Mouse (Mus musculus) thymus, postnatal 25 days (tissue): ENCODE data around the gene Fbxo42.
A peak's percentile ranks its signal among the peaks of the same experiment; 100 is the strongest.
"Not testable (repeated sequence)": the region's sequence is repeated elsewhere in the genome, so short reads cannot be mapped to it uniquely, and the experiment has no call there.

Experiments
- DNase-seq: peaks from one replicate; pipeline ENCODE4 v3.0.0; 2022

Fbxo42 gene

DNA sequence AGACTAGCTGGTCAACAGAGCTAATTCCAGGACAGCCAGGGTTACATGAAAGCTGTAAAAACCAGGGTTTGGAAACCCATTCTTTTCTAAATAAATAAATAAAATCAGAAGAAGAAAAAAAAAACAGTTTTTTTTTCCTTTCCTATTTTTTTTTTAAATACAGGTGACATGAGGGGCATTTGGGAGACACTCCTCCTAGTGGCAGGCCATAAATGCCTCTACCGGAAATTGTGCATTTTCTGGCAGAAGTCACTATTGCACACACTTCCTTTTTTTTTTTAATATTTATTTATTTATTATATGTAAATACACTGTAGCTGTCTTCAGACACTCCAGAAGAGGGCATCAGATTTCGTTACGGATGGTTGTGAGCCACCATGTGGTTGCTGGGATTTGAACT lies 10.0 kb upstream of the Fbxo42 start:
- not testable (repeated sequence) for DNase-seq

DNA sequence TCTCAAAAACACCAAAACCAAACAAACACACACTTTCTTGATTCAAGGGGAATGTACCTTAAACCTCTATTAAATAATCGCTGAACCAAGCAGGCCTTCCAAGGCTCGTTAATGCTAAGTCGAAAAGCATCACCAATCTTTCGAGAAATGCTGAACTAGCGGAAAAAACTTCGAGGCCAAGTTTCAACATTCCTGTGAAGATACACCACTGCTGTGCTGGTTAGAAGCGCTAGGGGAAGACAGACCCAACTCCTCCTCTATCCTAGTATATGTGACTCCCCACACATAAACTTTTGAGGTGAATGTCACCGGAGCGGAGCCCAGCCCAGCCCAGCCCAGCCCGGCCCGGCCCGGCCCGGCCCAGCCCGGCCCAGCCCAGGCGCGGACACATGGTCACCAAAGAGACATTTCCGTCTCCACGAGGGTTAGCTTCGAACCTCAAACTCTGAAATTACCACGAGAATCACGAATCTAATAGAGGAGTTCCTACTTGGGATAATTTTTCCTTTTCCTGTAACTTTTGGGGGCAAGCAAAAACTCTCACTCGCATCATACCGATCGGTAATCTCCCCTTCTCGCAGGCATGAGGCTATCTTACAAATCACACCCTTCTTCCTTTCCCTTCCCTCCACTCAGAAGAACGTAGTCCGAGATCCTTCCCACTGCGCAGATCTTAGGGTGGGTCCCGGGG lies 9.1 kb upstream of the Fbxo42 start:
- DNase-seq: no peak

GRCm38 (mm10) chr4:141139116-141139970 lies 8.4 kb upstream of the Fbxo42 start, which contains the start of gene Szrd1:
TSS of gene Szrd1 (minus strand) at chr4:141139775.
- peak; percentile 99 for DNase-seq

DNA sequence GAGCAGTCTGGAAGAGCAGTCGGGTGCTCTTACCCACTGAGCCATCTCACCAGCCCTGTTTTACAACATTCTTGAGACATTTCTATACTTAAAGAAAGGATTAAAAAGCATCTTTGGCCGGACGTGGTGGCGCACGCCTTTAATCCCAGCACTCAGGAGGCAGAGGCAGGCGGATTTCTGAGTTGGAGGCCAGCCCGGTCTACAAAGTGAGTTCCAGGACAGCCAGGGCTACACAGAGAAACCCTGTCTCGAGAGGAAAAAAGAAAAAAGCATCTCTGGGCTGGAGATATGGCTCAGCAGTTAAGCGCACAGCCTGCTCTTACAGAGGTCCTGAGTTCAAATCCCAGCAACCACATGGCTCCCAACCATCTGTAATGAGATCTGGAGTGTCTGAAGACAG lies 7.4 kb upstream of the Fbxo42 start:
- not testable (repeated sequence) for DNase-seq

GRCm38 (mm10) chr4:141140967-141141366 lies 6.7 kb upstream of the Fbxo42 start:
- no peak for DNase-seq

DNA sequence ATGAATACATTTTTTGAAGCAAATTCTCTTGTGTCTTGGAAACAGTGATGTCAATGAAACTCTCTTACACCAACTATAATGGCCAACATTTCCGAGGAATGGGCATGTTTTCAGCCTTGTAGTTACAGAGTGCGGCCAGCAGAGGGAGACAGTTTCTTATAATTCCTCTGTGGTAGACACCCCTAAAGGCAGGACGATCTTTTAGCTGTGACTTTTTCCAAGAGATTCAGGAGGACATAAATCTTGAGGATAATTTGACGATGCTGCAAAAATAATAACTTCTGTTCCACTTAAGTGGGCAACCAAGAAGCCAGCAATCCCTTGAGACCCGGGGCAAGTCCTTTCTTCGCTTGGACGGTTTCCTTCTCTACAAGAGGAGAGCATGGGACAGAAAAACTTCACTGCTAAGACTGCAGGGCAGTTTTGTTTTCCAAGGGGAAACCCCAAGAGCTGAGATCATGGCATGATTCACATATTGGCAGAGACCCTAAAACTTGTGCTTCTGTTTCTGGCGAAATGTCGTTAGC lies 5.4 kb upstream of the Fbxo42 start:
- peak; percentile 82 for DNase-seq

GRCm38 (mm10) chr4:141145124-141145523 lies 2.6 kb upstream of the Fbxo42 start:
- not testable (repeated sequence) for DNase-seq

GRCm38 (mm10) chr4:141146491-141147033 lies 1.2 kb upstream of the Fbxo42 start:
- no peak for DNase-seq

DNA sequence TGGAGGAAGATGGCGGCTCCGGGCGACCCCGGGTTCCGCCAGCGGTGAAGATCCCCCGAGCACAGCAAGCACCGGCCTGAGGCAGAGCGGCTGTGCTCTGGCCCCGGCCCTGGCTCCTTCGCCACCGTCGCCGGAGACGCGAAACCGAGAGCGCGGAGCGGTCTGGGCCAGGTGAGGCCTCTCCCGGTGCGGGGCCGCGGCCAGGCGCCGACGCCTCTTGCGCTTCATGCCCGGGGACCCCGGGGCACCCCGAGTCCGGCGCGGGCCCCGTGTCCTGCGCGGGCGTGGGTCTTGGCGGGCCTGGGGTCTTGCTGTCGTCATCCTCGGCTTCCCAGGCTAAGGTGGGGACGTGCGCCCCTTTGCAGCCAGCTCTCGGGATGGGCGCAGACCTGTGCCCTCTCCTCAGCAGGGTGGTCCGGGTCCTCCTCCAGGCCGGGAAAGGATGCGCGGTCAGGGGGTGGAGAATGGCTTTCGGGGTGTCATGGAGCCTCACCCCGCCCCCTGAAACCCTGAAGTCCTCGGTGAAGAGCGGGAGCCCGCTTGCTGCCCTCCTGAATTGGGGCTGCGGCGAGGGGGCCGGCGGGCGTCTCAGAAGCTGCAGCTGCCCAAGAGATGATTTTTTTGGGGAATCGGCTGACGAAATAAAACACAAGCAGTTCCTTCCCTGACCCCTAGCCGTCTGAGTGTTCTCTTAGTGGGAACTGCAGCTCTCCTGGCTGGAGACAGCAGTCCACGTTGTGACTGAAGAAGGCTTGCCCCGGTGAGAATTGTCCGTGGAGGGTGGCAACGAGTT lies 492 bp downstream of the Fbxo42 start:
- peak; percentile 63 for DNase-seq

DNA sequence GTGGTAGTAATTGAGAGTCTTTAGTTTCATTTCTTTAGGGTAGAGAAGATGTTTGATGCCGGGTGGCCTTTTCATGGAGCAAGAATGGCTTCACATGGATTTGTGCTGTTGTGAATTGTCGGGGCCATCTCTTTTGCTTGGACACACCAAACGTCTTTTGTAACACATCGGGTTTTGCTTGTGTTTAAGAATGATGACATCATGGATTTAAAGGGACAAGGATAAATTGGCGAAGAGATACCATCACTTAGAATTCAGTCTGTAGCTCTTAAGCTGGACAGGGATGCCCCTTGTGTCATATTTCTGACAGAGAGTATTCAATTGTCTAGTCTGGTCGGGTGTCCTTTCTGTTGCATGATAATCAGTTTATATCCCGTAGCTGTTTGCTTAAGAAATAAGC lies 1.4 kb downstream of the Fbxo42 start:
- DNase-seq: no peak

DNA sequence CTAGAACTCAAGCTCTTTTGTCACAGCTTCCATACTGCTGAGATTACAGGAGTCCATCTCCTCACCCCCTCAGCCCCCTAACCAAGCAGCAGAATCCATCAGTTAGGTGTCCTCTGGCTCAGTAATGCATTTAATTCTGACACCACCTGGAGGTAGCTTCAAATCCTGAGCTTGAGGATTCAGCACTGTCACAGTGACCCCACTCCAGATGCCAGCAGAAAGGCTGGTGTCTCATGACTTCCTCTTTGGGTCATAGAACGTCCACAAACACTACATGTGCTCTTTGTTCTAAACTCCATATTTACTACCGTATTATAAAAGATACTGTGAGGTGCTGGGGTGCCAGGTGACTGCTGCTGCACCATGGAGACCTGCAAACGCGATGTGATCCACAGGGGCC lies 9.8 kb downstream of the Fbxo42 start:
- DNase-seq: no peak

DNA sequence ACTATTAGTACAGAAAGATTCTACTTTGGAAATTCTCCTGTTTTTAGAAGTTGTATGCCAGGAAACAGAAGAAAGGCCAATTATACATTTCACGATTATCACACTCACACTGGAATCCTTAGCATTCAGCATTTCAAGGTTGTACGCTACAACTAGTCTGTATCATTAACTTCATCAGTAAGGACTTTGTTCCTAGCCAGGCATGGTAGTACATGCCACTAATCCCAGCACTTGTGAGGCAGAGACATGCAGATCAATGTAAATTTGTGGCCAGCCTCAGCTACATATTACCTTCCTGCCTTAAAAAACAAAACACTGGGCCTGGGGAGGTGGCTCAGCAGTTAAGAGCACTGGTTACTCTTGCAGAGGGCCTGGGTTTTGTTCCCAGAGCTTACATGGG lies 10.9 kb downstream of the Fbxo42 start:
- no peak for DNase-seq

DNA sequence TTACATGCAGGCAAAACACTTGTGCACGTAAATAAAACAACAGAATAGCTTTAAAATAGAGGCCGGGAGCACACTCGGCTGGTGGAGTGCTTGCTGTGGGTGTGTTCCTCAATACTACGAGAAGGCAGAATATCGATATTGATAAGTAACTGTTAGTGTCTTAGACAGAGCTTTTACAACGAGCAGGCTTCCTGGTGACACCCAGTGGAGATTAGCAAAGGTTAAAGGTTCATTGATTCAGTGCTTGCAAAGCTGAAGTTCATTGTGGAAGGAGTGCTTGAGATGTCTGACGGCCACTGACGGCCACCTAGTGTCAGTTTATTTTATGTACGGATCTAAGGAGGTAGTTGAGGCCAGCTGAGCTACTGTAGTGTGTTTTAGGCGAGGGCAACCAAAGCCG lies 11.4 kb downstream of the Fbxo42 start:
- no peak for DNase-seq

- no peak for DNase-seq
Measured at GRCm38 (mm10) chr4:141159666-141160065, 12.0 kb downstream of the Fbxo42 start.

GRCm38 (mm10) chr4:141160193-141160592 lies 12.5 kb downstream of the Fbxo42 start:
- DNase-seq: no peak

GRCm38 (mm10) chr4:141161699-141162208 lies 14.0 kb downstream of the Fbxo42 start:
- no peak for DNase-seq

DNA sequence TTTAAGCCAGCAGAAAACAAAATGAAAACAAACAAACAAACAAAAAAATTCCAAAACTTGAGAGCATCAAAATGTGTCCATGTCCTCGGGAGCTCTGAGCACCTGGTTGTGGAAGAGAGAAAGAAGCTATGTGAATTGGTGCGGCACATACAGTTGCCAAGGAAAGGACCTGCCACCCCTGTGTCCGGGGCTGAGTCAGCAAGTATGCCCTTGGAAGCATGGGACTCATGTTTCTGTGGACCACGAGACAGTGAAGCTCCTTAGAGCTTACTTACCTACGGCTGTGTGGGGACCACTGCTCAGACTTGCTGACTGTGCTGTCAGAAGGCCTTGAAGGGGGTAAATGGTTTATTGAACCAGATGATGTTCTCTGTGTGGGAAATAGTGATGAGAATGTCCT lies 16.0 kb downstream of the Fbxo42 start:
- no peak for DNase-seq

DNA sequence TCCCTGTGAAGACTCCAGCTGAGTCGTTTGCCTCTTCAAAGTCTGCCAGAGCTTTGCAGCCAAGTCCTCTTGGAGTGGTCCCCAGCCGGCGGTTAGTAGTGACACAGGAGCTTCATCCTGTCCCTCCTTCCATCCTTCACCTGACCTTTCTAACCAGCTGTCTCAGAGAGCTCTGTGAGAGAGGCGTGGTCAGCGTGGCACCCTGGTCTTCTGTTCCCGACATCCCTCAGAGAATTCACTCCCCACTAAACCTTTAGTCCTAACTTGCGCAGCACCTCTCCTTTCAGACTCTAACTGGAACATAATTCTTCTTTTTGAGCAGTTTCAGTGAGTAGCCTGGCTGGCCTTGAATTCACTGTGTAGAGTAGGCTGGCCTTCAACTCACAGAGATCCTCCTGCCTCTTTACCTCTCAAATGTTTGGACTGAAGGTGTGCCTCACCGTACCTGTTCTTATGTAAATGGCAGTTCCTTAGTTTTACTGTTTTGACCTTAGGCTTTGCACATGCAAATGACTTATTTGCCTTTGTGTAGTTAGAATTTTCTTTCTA lies 18.1 kb downstream of the Fbxo42 start:
- no peak for DNase-seq

GRCm38 (mm10) chr4:141167156-141167555 lies 19.4 kb downstream of the Fbxo42 start:
- no peak for DNase-seq

GRCm38 (mm10) chr4:141172121-141172520 lies 24.4 kb downstream of the Fbxo42 start:
- DNase-seq: no peak

DNA sequence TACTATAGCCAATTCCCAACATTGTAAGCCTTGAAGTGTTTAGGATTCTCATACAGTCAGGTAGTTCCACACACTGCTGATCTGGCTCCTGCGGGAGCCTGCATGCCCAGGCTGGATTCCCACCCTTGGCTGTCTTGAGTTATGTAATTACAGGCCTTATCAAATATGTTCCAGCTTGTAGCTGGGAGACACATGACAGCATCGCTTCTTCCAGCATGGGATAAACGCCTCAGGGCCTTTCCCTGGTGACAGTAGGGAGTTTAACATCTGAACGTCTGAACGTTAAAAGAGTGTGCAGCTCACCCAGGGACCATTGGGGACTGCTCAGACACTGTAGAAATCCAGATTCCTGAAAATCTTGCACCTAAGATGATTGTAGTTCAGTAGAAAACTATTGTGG lies 28.1 kb downstream of the Fbxo42 start:
- no peak for DNase-seq

DNA sequence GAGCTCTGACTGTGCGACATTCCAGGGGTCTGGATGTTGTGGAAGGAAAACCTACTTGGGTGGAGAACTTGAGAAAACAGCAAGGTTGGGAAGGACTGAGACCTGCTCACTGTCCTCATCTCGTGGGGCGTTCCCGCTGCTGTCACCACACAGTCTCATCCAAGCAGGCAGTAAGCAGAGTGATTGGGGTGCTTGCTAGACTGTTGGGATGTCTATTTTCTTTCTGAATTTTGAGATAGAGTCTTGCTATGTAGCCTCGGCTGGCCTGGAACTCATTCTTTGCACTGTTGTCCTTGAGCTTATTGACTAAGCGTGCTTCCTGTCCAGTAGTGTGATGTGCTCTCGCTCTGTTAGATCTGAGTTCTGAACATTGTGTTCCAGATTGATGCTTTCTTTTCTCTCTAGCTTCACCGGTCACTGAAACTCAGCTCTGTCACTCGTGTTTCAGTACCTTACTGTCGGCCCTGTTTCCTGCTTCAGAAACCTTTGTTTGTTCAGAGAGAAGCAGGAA lies 28.7 kb downstream of the Fbxo42 start:
- DNase-seq: no peak
